Mouse (Mus musculus) liver, embryonic 16.5 days (tissue): ENCODE measurements around the gene Slc38a7. TPM values are rescaled to one million over a fixed set of nuclear protein-coding genes. Genes with fewer than 3 reads are reported as not detected.

Experiments
- ATAC-seq: fragments of 200-750 bp; cut with Nextera tagmentation; 2 replicates; pipeline ENCODE4 v1.8.0; 2017; ENCODE audit warnings: low read depth, mild to moderate bottlenecking, moderate number of reproducible peaks, moderate library complexity
- H3K27ac ChIP-seq: fragments of 300-500 bp; sonication (generic); 2 replicates; pipeline ENCODE4 v1.5.1; 2014; ENCODE audit warnings: mild to moderate bottlenecking, low read length
- H3K27me3 ChIP-seq: fragments of 300-500 bp; sonication (generic); 2 replicates; pipeline ENCODE4 v1.6.1; 2014; ENCODE audit warnings: low read depth, low read length, mixed read lengths; ENCODE audit not compliant: control insufficient read depth, insufficient read depth
- H3K36me3 ChIP-seq: fragments of 300-500 bp; sonication (generic); 2 replicates; pipeline ENCODE4 v1.6.1; 2014; ENCODE audit warnings: mild to moderate bottlenecking; ENCODE audit not compliant: control insufficient read depth, insufficient read depth
- H3K4me1 ChIP-seq: fragments of 300-500 bp; sonication (generic); 2 replicates; pipeline ENCODE4 v1.6.1; 2014; ENCODE audit warnings: low read depth, low read length, mixed read lengths; ENCODE audit not compliant: control insufficient read depth
- H3K4me2 ChIP-seq: fragments of 300-500 bp; sonication (generic); 2 replicates; pipeline ENCODE4 v1.6.1; 2014; ENCODE audit warnings: low read depth, low read length, mixed read lengths
- H3K4me3 ChIP-seq: fragments of 300-500 bp; sonication (generic); 2 replicates; pipeline ENCODE4 v1.5.1; 2014; ENCODE audit warnings: low read depth, mild to moderate bottlenecking, low read length
- H3K9ac ChIP-seq: fragments of 300-500 bp; sonication (generic); 2 replicates; pipeline ENCODE4 v1.6.1; 2014; ENCODE audit warnings: low read depth, low read length
- H3K9me3 ChIP-seq: fragments of 300-500 bp; sonication (generic); replicated peaks from 2 replicates; pipeline ENCODE4 v1.6.1; 2016; ENCODE audit warnings: low read length; ENCODE audit not compliant: control insufficient read depth
- WGBS: fragments of 180-500 bp; shearing (Covaris S2); extraction: QIAGEN DNeasy Blood & Tissue Kit; methylation state at CpG from one replicate; pipeline ENCODE4 v1.1.7; 2014; ENCODE audit not compliant: insufficient replicate concordance; 5-methylcytosine and 5-hydroxymethylcytosine counted together
- polyA plus RNA-seq: library from polyadenylated mRNA; unstranded; fragments of >200 nt; fragmentation: Nextera tagmentation; extraction: Ambion mirVana; gene quantifications from 2 replicates; pipeline ENCODE4 v1.2.1, GENCODE M21; 2015

Slc38a7 gene
- polyA plus RNA-seq, 1 experiment from 2014 or later: 9.8 TPM

DNA sequence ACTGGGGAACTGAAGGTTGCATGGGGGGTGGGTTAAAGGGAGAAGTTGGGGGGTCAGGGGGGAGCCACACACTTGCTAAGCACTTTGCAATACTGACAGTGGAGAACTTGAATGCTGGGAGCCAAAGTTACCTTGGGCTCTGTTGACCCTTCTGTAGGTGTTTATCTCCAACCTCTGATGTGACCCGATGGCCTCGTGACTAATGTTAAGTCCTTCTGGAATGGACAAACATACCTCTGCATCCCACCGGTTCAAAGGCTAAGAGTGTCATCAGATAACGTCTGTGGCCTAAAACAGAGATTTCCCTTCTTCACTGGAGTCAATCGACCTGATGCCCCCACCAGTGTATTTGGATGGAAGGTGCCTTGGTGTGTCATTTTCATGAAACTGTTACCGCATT lies 32.1 kb downstream of the Slc38a7 start:
- 56% methylated on average over 6 of the region's 6 CpGs for WGBS
- Histone ChIP-seq H3K4me3 (no peak overlapping the region), H3K27me3 (no peaks in the 10 kb centered on the region), H3K4me2 (no peak overlapping the region), H3K9me3 (no peaks in the 10 kb centered on the region), H3K9ac (no peak overlapping the region), H3K27ac (peak overlapping the region; percentile 36), H3K4me1 (no peaks in the 10 kb centered on the region), H3K36me3 (no peaks in the 10 kb centered on the region)
- ATAC-seq: peak; percentile 90

DNA sequence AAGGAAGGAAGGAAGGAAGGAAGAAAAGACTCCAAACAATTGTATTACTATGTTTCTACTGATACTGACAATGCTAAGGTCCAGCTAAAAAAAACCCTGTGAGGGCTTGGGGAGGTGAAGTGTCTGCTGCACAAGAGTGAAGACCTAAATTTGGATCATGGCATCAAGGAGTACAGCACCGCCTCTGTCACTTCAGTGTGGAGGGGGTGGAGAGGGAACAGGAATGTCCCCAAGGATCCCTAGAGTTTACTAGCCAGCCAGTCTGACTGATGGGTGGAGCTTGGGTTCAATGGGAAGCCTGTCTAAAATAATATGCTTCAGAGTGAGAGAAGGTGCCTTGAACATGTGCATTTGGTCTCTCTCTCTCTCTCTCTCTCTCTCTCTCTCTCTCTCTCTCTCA lies 35.1 kb downstream of the Slc38a7 start:
- no peaks in the 10 kb centered on the region for H3K9me3 ChIP-seq
- no peak for ATAC-seq
- 48% methylated on average over 1 of the region's 1 CpGs for WGBS
- no peaks in the 10 kb centered on the region for H3K27me3 ChIP-seq
- no peak overlapping the region for H3K4me3 ChIP-seq
- H3K4me2 ChIP-seq: no peak overlapping the region
- H3K4me1 ChIP-seq: no peaks in the 10 kb centered on the region
- no peak overlapping the region for H3K9ac ChIP-seq
- H3K36me3 ChIP-seq: no peaks in the 10 kb centered on the region
- no peak overlapping the region for H3K27ac ChIP-seq

DNA sequence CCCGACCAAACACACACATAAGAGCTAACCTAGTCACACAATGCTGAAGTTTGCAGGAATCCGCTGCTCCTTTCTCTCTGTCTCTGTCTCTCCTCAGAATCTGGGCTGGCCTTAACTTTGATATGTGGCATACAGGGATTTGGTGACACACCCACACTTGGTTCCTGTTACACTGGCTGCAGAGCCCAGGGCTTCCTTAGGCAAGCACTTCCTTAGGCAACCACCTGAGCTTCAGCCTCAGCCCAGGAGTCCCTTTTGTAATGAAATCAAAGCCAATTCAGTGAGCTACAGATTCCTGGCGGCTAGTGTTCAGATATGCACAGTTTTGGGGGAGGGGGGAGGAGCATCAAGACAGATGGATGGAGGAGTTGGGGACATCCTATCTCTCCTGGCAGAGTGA lies 35.7 kb downstream of the Slc38a7 start:
- Histone ChIP-seq H3K9me3 (no peaks in the 10 kb centered on the region), H3K9ac (no peak overlapping the region), H3K4me3 (no peak overlapping the region), H3K4me2 (no peak overlapping the region), H3K4me1 (no peaks in the 10 kb centered on the region), H3K27ac (no peak overlapping the region), H3K36me3 (no peaks in the 10 kb centered on the region), H3K27me3 (no peaks in the 10 kb centered on the region)
- ATAC-seq: no peak
- WGBS: 54% methylated on average over 3 of the region's 3 CpGs

DNA sequence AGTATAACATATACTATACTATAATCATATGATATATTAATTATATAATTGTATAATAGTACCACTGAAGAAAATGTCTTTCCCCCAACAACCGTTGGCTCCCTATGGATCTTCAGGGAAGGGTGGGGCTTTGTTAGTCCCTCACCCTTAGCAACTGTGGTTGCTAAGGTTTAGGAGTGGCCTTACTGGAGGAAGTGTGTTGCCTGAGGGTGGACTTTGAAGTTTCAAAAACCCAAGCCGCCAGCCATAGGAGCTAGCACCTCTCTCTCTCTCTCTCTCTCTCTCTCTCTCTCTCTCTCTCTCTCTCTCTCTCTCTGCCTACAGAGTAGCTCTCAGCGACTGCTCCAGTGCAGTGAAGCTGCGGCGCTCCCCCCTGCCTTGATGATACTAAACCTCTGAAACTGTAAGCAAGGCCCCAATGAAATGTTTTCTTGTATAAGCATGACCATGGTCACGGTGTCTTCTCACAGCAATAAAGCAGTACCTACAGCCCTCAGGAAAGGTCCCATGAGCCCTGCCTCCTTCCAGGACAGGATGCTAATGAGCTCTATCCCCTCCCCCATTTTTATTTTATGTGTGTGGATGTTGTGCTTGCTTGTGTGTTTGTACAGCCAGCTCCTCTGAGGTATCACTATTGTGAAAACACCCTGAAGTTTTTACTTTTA lies 37.2 kb downstream of the Slc38a7 start:
- no peaks in the 10 kb centered on the region for H3K36me3 ChIP-seq
- no peak overlapping the region for H3K9ac ChIP-seq
- no peaks in the 10 kb centered on the region for H3K4me1 ChIP-seq
- WGBS: 47% methylated on average over 6 of the region's 6 CpGs
- H3K27me3 ChIP-seq: no peaks in the 10 kb centered on the region
- H3K9me3 ChIP-seq: no peaks in the 10 kb centered on the region
- no peak overlapping the region for H3K4me2 ChIP-seq
- no peak overlapping the region for H3K27ac ChIP-seq
- no peak for ATAC-seq
- no peak overlapping the region for H3K4me3 ChIP-seq

DNA sequence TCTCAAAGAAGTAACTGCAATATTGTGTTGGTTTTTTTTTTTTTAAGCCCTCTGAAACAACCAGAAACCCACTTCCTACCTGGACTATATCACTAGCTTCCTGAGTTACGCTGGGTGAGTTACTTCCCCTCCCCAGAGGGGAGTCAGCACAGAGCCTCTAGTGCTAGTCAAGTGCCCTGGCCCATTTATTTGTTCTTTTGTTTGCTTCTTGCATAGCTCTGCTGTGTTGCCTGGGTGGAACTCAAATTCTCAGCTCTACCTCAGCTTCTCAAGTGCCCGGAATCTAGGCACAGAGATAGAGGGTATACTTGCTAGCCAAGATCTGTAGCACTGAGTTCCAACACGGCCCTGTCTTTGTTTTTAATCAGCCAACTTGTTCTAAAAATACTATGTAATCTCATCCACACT lies 43.2 kb downstream of the Slc38a7 start:
- no peaks in the 10 kb centered on the region for H3K9me3 ChIP-seq
- 31% methylated on average over 3 of the region's 3 CpGs for WGBS
- no peak overlapping the region for H3K4me2 ChIP-seq
- H3K4me3 ChIP-seq: no peak overlapping the region
- no peak for ATAC-seq
- peaks cover 17% of the 10 kb centered on the region for H3K4me1 ChIP-seq
- H3K27me3 ChIP-seq: no peaks in the 10 kb centered on the region
- H3K9ac ChIP-seq: no peak overlapping the region
- H3K36me3 ChIP-seq: no peaks in the 10 kb centered on the region
- H3K27ac ChIP-seq: no peak overlapping the region

DNA sequence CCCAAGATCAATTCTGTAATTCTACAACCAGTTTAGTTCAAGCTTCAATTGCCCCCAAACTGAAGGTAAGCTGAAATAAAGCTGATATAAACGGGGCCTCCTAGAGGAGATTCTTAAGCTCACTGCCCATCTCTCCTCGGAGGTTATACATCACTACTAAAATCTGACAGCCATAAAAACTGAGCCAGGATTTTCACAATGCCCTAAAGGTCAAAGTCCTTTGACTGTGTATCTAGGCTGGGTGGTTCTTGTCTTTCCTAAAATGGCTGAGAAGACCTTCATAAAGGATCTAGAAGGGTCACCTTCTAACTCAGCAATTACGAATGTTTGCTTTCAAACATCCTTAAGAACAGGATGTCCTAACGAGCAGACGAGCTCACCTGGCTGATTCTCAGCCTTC lies 44.2 kb downstream of the Slc38a7 start:
- Histone ChIP-seq H3K4me3 (no peak overlapping the region), H3K27me3 (no peaks in the 10 kb centered on the region), H3K27ac (no peak overlapping the region), H3K9me3 (no peaks in the 10 kb centered on the region), H3K4me2 (no peak overlapping the region), H3K36me3 (no peaks in the 10 kb centered on the region), H3K4me1 (peaks cover 25% of the 10 kb centered on the region), H3K9ac (no peak overlapping the region)
- WGBS: 65% methylated on average over 5 of the region's 5 CpGs
- no peak for ATAC-seq

DNA sequence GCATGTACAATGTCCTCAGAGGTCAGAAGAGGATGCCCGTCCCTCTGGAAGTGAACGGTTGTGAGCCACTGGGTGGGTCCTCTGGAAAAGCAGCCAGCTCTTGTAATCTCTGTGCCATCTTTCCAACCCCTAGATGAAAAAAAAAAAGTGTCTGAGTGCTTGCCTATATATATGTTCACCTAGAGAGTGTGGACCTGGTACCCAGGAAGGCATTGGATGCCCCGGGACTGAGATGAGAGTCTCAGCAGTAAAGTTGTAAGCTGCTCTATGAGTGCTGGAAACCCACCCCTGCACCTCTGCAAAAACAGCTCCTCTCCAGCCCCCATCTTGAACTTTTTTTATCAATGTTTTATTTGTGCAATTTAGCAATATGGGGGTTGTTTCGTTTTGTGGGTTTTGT lies 44.7 kb downstream of the Slc38a7 start:
- H3K36me3 ChIP-seq: no peaks in the 10 kb centered on the region
- WGBS: 75% methylated on average over 4 of the region's 4 CpGs
- H3K9me3 ChIP-seq: no peaks in the 10 kb centered on the region
- H3K4me1 ChIP-seq: peaks cover 25% of the 10 kb centered on the region
- H3K4me2 ChIP-seq: no peak overlapping the region
- H3K27ac ChIP-seq: no peak overlapping the region
- no peak overlapping the region; the same call in 1 of the 2 replicates for H3K4me3 ChIP-seq
- H3K9ac ChIP-seq: no peak overlapping the region
- H3K27me3 ChIP-seq: no peaks in the 10 kb centered on the region
- ATAC-seq: no peak

DNA sequence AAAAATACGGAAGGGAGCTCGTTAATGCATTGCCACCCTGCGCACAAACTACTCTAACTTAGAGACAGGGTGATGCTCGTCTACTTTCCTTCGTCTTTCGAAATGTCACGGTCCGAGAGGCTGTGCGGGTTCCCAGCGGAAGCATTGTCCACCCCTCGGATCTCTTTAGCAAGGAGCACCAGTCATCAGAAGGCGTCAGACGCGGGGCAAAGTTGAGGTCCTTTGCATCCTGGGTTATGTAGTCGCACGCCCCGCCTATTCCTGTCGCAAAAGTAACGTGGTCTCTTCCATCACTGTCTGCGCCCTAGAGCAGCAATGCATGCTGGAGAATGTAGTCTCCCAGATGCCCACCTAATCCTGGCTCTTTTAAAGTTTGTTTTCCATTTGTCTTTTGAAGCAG lies 45.5 kb downstream of the Slc38a7 start:
- under 1% methylated on average over 20 of the region's 20 CpGs for WGBS
- no peaks in the 10 kb centered on the region for H3K9me3 ChIP-seq

DNA sequence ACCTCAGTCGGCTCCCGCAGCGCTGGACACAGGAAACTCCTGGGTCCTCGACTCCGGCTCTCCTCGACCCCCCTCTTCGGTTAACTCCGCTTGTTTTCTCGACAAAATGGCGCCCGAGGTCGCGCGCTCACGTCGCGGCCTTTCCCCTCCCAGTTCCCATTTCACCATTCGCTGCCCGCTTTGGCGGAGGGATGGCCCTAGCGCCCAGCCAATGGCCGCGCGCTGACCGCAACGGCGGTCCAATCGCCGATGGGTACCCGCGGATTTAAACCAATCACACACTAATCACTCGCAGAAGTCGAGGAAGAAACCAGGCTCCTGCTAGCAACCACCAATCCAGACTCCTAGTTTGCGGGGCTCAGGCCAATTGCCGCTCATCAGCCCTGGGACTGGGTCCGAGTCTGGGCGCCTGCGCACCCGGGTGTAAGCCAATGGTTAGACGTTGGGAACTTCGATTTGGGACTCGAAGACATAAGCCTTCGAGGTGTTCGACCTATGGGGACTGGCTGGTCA lies 46.0 kb downstream of the Slc38a7 start, which contains the start of gene Cnot1:
TSS of gene Cnot1 (minus strand) at position 134 of the 513 bp plus-strand sequence.
- Histone ChIP-seq H3K9me3 (no peaks in the 10 kb centered on the region), H3K27me3 (no peaks in the 10 kb centered on the region), H3K27ac (peak within 1 kb of the TSS; percentile 96), H3K4me3 (peak within 1 kb of the TSS; percentile 92), H3K4me2 (peak within 1 kb of the TSS; percentile 94), H3K36me3 (no peaks in the 10 kb centered on the region), H3K9ac (peak within 1 kb of the TSS; percentile 97), H3K4me1 (peaks cover 28% of the 10 kb centered on the region)
- ATAC-seq: peak; percentile 95
- under 1% methylated on average over 44 of the region's 44 CpGs for WGBS

More for the DNA sequence above, 45.5 kb downstream of the Slc38a7 start:
- peak overlapping the region; percentile 94 for H3K4me2 ChIP-seq
- H3K4me3 ChIP-seq: peak overlapping the region; percentile 92
- H3K36me3 ChIP-seq: no peaks in the 10 kb centered on the region
- peak; percentile 81 for ATAC-seq
- H3K4me1 ChIP-seq: peaks cover 27% of the 10 kb centered on the region
- H3K9ac ChIP-seq: peak overlapping the region; percentile 69
- peak overlapping the region; percentile 96 for H3K27ac ChIP-seq
- no peaks in the 10 kb centered on the region for H3K27me3 ChIP-seq
